Mouse (Mus musculus) liver, embryonic 16.5 days (tissue): ENCODE measurements around the gene Zup1. TPM values are rescaled to one million over a fixed set of nuclear protein-coding genes. Genes with fewer than 3 reads are reported as not detected.
"Not testable (repeated sequence)": the region's sequence is repeated elsewhere in the genome, so short reads cannot be mapped to it uniquely, and the experiment has no call there.

Experiments
- ATAC-seq: fragments of 200-750 bp; cut with Nextera tagmentation; 2 replicates; pipeline ENCODE4 v1.8.0; 2017; ENCODE audit warnings: low read depth, mild to moderate bottlenecking, moderate number of reproducible peaks, moderate library complexity
- H3K27ac ChIP-seq: fragments of 300-500 bp; sonication (generic); 2 replicates; pipeline ENCODE4 v1.5.1; 2014; ENCODE audit warnings: mild to moderate bottlenecking, low read length
- H3K27me3 ChIP-seq: fragments of 300-500 bp; sonication (generic); 2 replicates; pipeline ENCODE4 v1.6.1; 2014; ENCODE audit warnings: low read depth, low read length, mixed read lengths; ENCODE audit not compliant: control insufficient read depth, insufficient read depth
- H3K36me3 ChIP-seq: fragments of 300-500 bp; sonication (generic); 2 replicates; pipeline ENCODE4 v1.6.1; 2014; ENCODE audit warnings: mild to moderate bottlenecking; ENCODE audit not compliant: control insufficient read depth, insufficient read depth
- H3K4me1 ChIP-seq: fragments of 300-500 bp; sonication (generic); 2 replicates; pipeline ENCODE4 v1.6.1; 2014; ENCODE audit warnings: low read depth, low read length, mixed read lengths; ENCODE audit not compliant: control insufficient read depth
- H3K4me2 ChIP-seq: fragments of 300-500 bp; sonication (generic); 2 replicates; pipeline ENCODE4 v1.6.1; 2014; ENCODE audit warnings: low read depth, low read length, mixed read lengths
- H3K4me3 ChIP-seq: fragments of 300-500 bp; sonication (generic); 2 replicates; pipeline ENCODE4 v1.5.1; 2014; ENCODE audit warnings: low read depth, mild to moderate bottlenecking, low read length
- H3K9ac ChIP-seq: fragments of 300-500 bp; sonication (generic); 2 replicates; pipeline ENCODE4 v1.6.1; 2014; ENCODE audit warnings: low read depth, low read length
- H3K9me3 ChIP-seq: fragments of 300-500 bp; sonication (generic); replicated peaks from 2 replicates; pipeline ENCODE4 v1.6.1; 2016; ENCODE audit warnings: low read length; ENCODE audit not compliant: control insufficient read depth
- WGBS: fragments of 180-500 bp; shearing (Covaris S2); extraction: QIAGEN DNeasy Blood & Tissue Kit; methylation state at CpG from one replicate; pipeline ENCODE4 v1.1.7; 2014; ENCODE audit not compliant: insufficient replicate concordance; 5-methylcytosine and 5-hydroxymethylcytosine counted together
- polyA plus RNA-seq: library from polyadenylated mRNA; unstranded; fragments of >200 nt; fragmentation: Nextera tagmentation; extraction: Ambion mirVana; gene quantifications from 2 replicates; pipeline ENCODE4 v1.2.1, GENCODE M21; 2015

The Zup1 gene
- 7.1 and 7.9 TPM in 2 replicates for polyA plus RNA-seq

- H3K36me3 ChIP-seq = peaks cover 7% of the 10 kb centered on the region; the same call in 1 of the 2 replicates
- ATAC-seq = peak; percentile 96
- H3K27me3 ChIP-seq = no peaks in the 10 kb centered on the region
- H3K4me3 ChIP-seq = peak within 1 kb of the TSS; percentile 89
- H3K4me1 ChIP-seq = peaks cover 5% of the 10 kb centered on the region; the same call in 1 of the 2 replicates
- peak within 1 kb of the TSS; percentile 72 for H3K4me2 ChIP-seq
- 2% methylated on average over 42 of the region's 42 CpGs for WGBS
- peak within 1 kb of the TSS; percentile 88 for H3K27ac ChIP-seq
- H3K9me3 ChIP-seq = no peaks in the 10 kb centered on the region
- peak within 1 kb of the TSS; percentile 93 for H3K9ac ChIP-seq
Measured at GRCm38 (mm10) chr10:33950803-33951583, at the start of gene Zup1. Gene Zup1, minus strand, starts transcription at chr10:33951269.

GRCm38 (mm10) chr10:33998397-33998796 is 47.3 kb upstream of the Zup1 start:
- no peak overlapping the region for H3K27ac ChIP-seq
- H3K27me3 ChIP-seq = no peaks in the 10 kb centered on the region
- no peak overlapping the region for H3K9ac ChIP-seq
- peaks cover 4% of the 10 kb centered on the region for H3K4me1 ChIP-seq
- H3K4me3 ChIP-seq = no peak overlapping the region
- no peak overlapping the region for H3K4me2 ChIP-seq
- H3K9me3 ChIP-seq = no peaks in the 10 kb centered on the region
- ATAC-seq = peak; percentile 50; the same call in 1 of the 2 replicates
- H3K36me3 ChIP-seq = peaks cover 3% of the 10 kb centered on the region

- ATAC-seq, H3K9me3 ChIP-seq, H3K27ac ChIP-seq, H3K4me2 ChIP-seq, H3K4me1 ChIP-seq, H3K36me3 ChIP-seq, H3K4me3 ChIP-seq, H3K27me3 ChIP-seq, H3K9ac ChIP-seq: not testable (repeated sequence)
- WGBS = 81% methylated on average over 6 of the region's 8 CpGs
Measured at GRCm38 (mm10) chr10:33996686-33997085, 45.6 kb upstream of the Zup1 start.

- 6% methylated on average over 4 of the region's 4 CpGs for WGBS
- no peaks in the 10 kb centered on the region for H3K9me3 ChIP-seq
- no peaks in the 10 kb centered on the region for H3K36me3 ChIP-seq
- no peaks in the 10 kb centered on the region for H3K27me3 ChIP-seq
- no peak overlapping the region for H3K4me3 ChIP-seq
- no peak for ATAC-seq
- no peaks in the 10 kb centered on the region for H3K4me1 ChIP-seq
- no peak overlapping the region for H3K9ac ChIP-seq
- H3K27ac ChIP-seq = no peak overlapping the region
- H3K4me2 ChIP-seq = no peak overlapping the region
Measured at GRCm38 (mm10) chr10:33986771-33987170, 35.7 kb upstream of the Zup1 start.

- no peak overlapping the region for H3K27ac ChIP-seq
- H3K4me2 ChIP-seq = no peak overlapping the region
- H3K27me3 ChIP-seq = no peaks in the 10 kb centered on the region
- H3K36me3 ChIP-seq = no peaks in the 10 kb centered on the region
- H3K4me1 ChIP-seq = no peaks in the 10 kb centered on the region
- H3K4me3 ChIP-seq = no peak overlapping the region
- no peak overlapping the region for H3K9ac ChIP-seq
- no peak for ATAC-seq
- H3K9me3 ChIP-seq = no peaks in the 10 kb centered on the region
- WGBS = 68% methylated on average over 7 of the region's 7 CpGs
Measured at GRCm38 (mm10) chr10:33974781-33975494, 23.9 kb upstream of the Zup1 start.

GRCm38 (mm10) chr10:33952509-33952908 is 1.4 kb upstream of the Zup1 start:
- H3K4me2 ChIP-seq = no peak overlapping the region
- no peak overlapping the region for H3K27ac ChIP-seq
- H3K27me3 ChIP-seq = no peaks in the 10 kb centered on the region
- H3K9me3 ChIP-seq = no peaks in the 10 kb centered on the region
- H3K4me1 ChIP-seq = peaks cover 5% of the 10 kb centered on the region; the same call in 1 of the 2 replicates
- no peak overlapping the region for H3K9ac ChIP-seq
- peaks cover 7% of the 10 kb centered on the region; the same call in 1 of the 2 replicates for H3K36me3 ChIP-seq
- no peak for ATAC-seq
- WGBS = 62% methylated on average over 3 of the region's 3 CpGs
- no peak overlapping the region for H3K4me3 ChIP-seq

GRCm38 (mm10) chr10:33946336-33946735 is 4.7 kb downstream of the Zup1 start:
- WGBS = 62% methylated on average over 2 of the region's 2 CpGs
- no peak overlapping the region for H3K4me2 ChIP-seq
- no peaks in the 10 kb centered on the region for H3K27me3 ChIP-seq
- peaks cover 19% of the 10 kb centered on the region for H3K36me3 ChIP-seq
- ATAC-seq = no peak
- H3K4me1 ChIP-seq = peaks cover 5% of the 10 kb centered on the region; the same call in 1 of the 2 replicates
- no peak overlapping the region for H3K4me3 ChIP-seq
- H3K9me3 ChIP-seq = no peaks in the 10 kb centered on the region
- no peak overlapping the region for H3K9ac ChIP-seq
- no peak overlapping the region for H3K27ac ChIP-seq

GRCm38 (mm10) chr10:33945390-33945789 is 5.7 kb downstream of the Zup1 start:
- Histone ChIP-seq H3K9me3 (no peaks in the 10 kb centered on the region), H3K27ac (no peak overlapping the region), H3K4me1 (peaks cover 5% of the 10 kb centered on the region; the same call in 1 of the 2 replicates), H3K4me2 (no peak overlapping the region), H3K4me3 (no peak overlapping the region), H3K27me3 (no peaks in the 10 kb centered on the region), H3K9ac (no peak overlapping the region), H3K36me3 (peaks cover 19% of the 10 kb centered on the region)
- ATAC-seq = peak; percentile 21; the same call in 1 of the 2 replicates
- 75% methylated on average over 3 of the region's 3 CpGs for WGBS

- Histone ChIP-seq H3K27me3 (no peaks in the 10 kb centered on the region), H3K4me2 (no peak overlapping the region), H3K9ac (no peak overlapping the region), H3K36me3 (peaks cover 22% of the 10 kb centered on the region), H3K4me1 (no peaks in the 10 kb centered on the region), H3K4me3 (no peak overlapping the region), H3K27ac (no peak overlapping the region), H3K9me3 (no peaks in the 10 kb centered on the region)
- no peak for ATAC-seq
Measured at GRCm38 (mm10) chr10:33940702-33941101, 10.4 kb downstream of the Zup1 start.
